Mouse (Mus musculus) E14TG2a.4 (cell line): Measurements from ENCODE around the gene Mybpc3.

Experiments used
- CTCF ChIP-seq: conservative IDR thresholded peaks from 2 replicates; pipeline ENCODE4 v1.5.1; 2014; ENCODE audit warnings: low read length
- NANOG ChIP-seq: IDR thresholded peaks from 2 replicates; pipeline ENCODE4 v1.6.1; 2014; ENCODE audit warnings: borderline replicate concordance, low read length, mixed read lengths

DNA sequence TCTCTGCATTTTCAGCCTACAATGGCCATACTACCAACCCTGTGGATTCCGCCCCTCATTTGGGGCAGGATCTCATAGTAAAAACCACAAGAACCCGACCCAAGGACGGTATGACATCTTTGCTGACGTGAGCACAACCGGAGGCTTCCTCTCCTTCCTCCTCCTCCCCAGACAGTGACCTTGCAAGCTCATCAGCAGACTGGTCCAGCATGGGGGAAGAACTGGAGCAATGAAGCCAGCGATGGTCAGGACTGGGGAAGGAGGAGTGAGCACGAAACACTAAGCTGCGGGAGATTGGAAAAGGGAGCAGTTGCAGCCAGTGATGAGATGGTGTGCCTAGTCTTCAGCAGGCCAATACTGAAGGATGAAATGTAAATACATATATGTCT lies 64.1 kb downstream of the Mybpc3 start:
- TF ChIP-seq CTCF (no peak), NANOG (no peak)
